Mouse (Mus musculus) gastrocnemius, adult 2 months (tissue): ENCODE measurements around the gene Chchd6. TPM values are rescaled to one million over a fixed set of nuclear protein-coding genes. Genes with fewer than 3 reads are reported as not detected.

Experiments used
- DNase-seq: peaks from one replicate; pipeline ENCODE4 v3.0.0; 2022
- H3K27ac ChIP-seq: fragments of 200-600 bp; 2 replicates; pipeline ENCODE4 v1.8.1; 2022; ENCODE audit warnings: mild to moderate bottlenecking
- H3K4me3 ChIP-seq: fragments of 200-600 bp; 2 replicates; pipeline ENCODE4 v1.8.1; 2022; ENCODE audit warnings: mild to moderate bottlenecking, moderate library complexity
- CTCF ChIP-seq: fragments of 200-600 bp; IDR thresholded peaks from 2 replicates; pipeline ENCODE4 v1.8.1; 2022; ENCODE audit warnings: antibody characterized with exemption, mild to moderate bottlenecking, moderate library complexity
- intact Hi-C: fragments of 180-260 bp; cut with DNase I; formaldehyde crosslinking; loops from one replicate; pipeline ENCODE4 v1.15.1; 2025
- long read RNA-seq, 2 experiments: library from polyadenylated mRNA; stranded (forward); transcript quantifications; one replicate each; pipeline ENCODE4 v2.0.0; 2021
- total RNA-seq, 2 experiments: library from RNA; stranded (reverse); gene quantifications; 2 replicates each; pipeline ENCODE4 v1.2.3; 2021

The Chchd6 gene
- total RNA-seq, result 1 to 10 TPM; 2.5 TPM
- long read RNA-seq, experiment 1, partial matches to known transcripts, result 0 of 3 reads
- long read RNA-seq, experiment 1, other reads (novel, unspliced or antisense), result 0 of 3 reads
- long read RNA-seq, experiment 2, transcript Chchd6-201 (8 exons, 1,121 nt), result major isoform, 7 of 7 reads
- long read RNA-seq, experiment 2, partial matches to known transcripts, result 0 of 7 reads
- long read RNA-seq, experiment 2, other reads (novel, unspliced or antisense), result 0 of 7 reads

DNA sequence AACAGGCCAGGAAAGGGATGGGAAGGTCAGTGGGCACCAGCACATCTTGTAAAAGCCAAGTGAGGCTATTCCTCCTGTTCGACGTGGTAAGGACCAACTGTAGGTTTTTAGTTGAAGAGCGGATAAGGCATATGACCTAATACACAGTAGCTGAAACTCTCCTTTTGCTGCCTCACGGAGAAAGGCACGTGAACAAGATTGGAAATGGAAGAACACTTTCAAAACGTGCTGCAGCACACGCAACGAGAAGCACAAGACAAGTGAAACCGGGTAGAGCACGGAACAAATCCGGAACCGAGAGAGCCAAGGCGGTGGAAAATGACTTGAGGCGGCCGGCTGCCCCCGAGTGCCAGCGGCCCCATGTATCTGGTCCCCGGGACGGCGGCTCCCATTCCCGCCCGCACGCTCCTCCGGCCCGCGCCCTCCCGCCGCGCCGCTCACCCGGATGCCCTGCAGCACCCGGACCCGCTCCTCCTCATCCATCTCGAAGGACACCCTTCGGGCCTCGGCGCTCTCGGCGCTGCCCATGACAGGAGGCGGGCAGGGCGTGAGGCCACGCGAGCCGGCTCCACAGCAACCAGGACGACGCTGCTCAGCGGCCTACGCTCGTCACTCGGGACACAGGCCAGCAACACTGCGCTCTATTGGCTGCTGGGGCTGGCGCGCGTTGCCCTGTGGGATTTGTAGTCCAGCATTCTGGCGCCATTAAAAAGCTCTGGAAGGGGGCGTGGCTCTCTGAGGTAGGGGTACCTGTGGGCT lies at the start of gene Chchd6:
Chchd6 (minus strand) TSS at position 635 of the 759 bp plus-strand sequence.
- peak; percentile 96 for DNase-seq
- H3K4me3 ChIP-seq, result peak within 1 kb of the TSS; percentile 82
- intact Hi-C loops, result loop anchor here (5.0 kb wide), 1 partner anchor 47 kb away; the partner anchor contains the start of gene Txnrd3
- peak within 1 kb of the TSS; percentile 72 for H3K27ac ChIP-seq
- TF ChIP-seq CTCF, result no peak

DNA sequence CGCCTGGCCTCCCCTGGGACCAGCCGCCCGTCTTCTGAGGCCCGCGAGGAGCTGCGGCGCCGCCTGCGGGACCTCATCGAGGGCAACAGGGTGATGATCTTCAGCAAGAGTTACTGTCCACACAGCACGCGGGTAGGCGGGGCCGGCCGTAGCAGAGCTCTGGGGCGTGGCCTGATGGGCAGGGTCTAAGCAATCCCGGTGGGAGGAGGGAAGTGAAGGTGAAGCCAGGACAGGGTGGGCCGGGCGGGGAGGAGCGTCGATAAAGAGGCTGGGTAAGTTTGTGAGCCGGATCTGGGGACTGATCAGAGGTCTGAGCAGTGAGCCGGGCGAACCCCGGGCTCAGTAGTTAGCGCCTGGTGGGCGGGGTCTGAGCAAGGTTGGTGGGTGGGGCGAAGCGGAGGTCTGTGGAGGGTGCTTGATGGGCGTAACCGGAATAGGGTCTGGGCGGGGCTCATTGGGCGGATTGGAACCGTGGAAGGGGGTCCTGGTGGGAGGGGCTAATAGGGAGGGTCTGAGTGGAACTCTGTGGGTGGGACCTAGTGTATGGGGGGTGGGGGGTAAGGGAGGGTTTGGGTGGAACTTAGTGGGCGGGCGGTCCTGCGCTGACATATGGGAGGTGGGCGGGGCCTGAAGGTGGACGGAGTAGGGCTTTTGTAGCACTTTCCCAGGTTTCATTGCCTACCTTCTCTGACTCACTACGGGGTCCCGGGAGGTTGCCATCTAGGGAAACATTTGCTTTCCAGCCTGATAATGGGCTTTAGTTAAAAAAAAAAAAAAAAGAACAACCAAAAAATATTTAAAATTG lies 49.0 kb upstream of the Chchd6 start:
- peak; percentile 94 for DNase-seq
- peak overlapping the region; percentile 94 for H3K27ac ChIP-seq
- TF ChIP-seq CTCF, result no peak
- intact Hi-C loops, result loop anchor here (5.0 kb wide), 1 partner anchor 47 kb away; the partner anchor contains the start of gene Chchd6
- H3K4me3 ChIP-seq, result peak overlapping the region; percentile 83

GRCm38 (mm10) chr6:89643798-89644270 lies 48.4 kb upstream of the Chchd6 start, which contains the start of gene Txnrd3:
Gene Txnrd3, plus strand, starts transcription at chr6:89643988.
- intact Hi-C loops, result loop anchor here (5.0 kb wide), 1 partner anchor 47 kb away; the partner anchor contains the start of gene Chchd6
- Histone ChIP-seq H3K4me3 (peak within 1 kb of the TSS; percentile 83), H3K27ac (peak within 1 kb of the TSS; percentile 94)
- DNase-seq, result peak; percentile 97
- peak; percentile 36; the same call in 1 of the 2 replicates for TF ChIP-seq CTCF

- Histone ChIP-seq H3K27ac (no peak overlapping the region), H3K4me3 (no peak overlapping the region)
- TF ChIP-seq CTCF, result peak; percentile 59
- DNase-seq, result peak; percentile 33
- intact Hi-C loops, result no loop called here
Observed at GRCm38 (mm10) chr6:89639025-89639424, 43.6 kb upstream of the Chchd6 start.

DNA sequence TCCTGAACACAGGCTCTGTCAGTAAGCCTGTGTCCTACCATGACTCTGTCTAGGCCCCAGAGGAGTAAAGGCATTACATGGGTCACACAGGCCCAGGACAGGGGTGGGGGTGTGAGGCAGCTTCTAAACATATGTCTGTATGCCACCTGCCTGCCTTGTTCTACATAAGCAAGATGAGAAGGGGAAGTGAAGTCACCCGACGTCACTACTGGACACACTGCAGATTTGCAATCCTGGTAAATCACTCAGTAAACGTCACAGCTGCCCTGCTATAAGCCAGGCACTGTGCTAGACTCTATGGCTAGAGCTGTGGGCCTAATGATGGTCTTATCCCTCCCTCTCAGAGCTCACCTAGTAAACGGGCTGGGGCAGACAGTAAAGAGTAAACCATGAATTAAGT lies 42.5 kb upstream of the Chchd6 start:
- intact Hi-C loops, result no loop called here
- Histone ChIP-seq H3K4me3 (no peak overlapping the region), H3K27ac (no peak overlapping the region)
- DNase-seq, result no peak
- no peak for TF ChIP-seq CTCF

- Histone ChIP-seq H3K4me3 (no peak overlapping the region), H3K27ac (peak overlapping the region; percentile 48)
- no peak for TF ChIP-seq CTCF
- DNase-seq, result peak; percentile 58
- intact Hi-C loops, result loop anchor here (5.0 kb wide), 2 partner anchors 82 to 272 kb away; partner anchors contain the start of gene Plxna1
Observed at GRCm38 (mm10) chr6:89634400-89634799, 38.9 kb upstream of the Chchd6 start.

- Histone ChIP-seq H3K4me3 (no peak overlapping the region), H3K27ac (no peak overlapping the region)
- intact Hi-C loops, result loop anchor here (2.0 to 5.0 kb wide), 3 partner anchors 81 to 702 kb away; partner anchors contain the start of gene Plxna1
- DNase-seq, result no peak
- TF ChIP-seq CTCF, result no peak
Observed at GRCm38 (mm10) chr6:89633115-89633514, 37.7 kb upstream of the Chchd6 start.

- intact Hi-C loops, result loop anchor here (2.0 to 5.0 kb wide), 3 partner anchors 80 to 701 kb away; partner anchors contain the start of gene Plxna1
- TF ChIP-seq CTCF, result peak; percentile 92
- Histone ChIP-seq H3K27ac (0 out of 2 replicates have a peak overlapping the region, but pooled peaks have one; percentile 29), H3K4me3 (peak overlapping the region; percentile 39)
- peak; percentile 81 for DNase-seq
Observed at GRCm38 (mm10) chr6:89631809-89632562, 36.5 kb upstream of the Chchd6 start.

GRCm38 (mm10) chr6:89628045-89628785 lies 32.8 kb upstream of the Chchd6 start:
- H3K27ac ChIP-seq, result no peak overlapping the region
- no peak overlapping the region for H3K4me3 ChIP-seq
- no peak for DNase-seq
- intact Hi-C loops, result no loop called here
- TF ChIP-seq CTCF, result no peak

DNA sequence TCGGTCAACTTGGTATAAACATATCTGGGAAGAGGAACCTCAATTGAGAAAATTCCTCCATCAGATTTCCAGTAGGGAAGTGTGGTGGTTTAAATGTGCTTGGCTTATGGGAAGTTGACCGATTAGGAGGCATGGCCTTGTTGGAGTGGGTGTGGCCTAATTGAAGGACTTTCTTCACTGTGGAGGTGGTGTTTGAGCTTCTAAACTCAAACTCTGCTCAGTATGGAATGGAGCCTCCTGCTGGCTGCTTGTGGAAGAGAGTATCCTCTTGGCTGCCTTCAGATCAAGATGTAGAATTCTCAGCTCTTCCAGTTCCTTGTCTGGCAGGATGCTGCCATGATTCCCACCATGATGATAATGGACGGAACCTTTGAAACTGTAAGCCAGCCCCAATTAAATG lies 27.2 kb upstream of the Chchd6 start:
- no peak for DNase-seq
- peak; percentile 14; the same call in 1 of the 2 replicates for TF ChIP-seq CTCF
- intact Hi-C loops, result no loop called here
- H3K27ac ChIP-seq, result no peak overlapping the region
- no peak overlapping the region for H3K4me3 ChIP-seq

DNA sequence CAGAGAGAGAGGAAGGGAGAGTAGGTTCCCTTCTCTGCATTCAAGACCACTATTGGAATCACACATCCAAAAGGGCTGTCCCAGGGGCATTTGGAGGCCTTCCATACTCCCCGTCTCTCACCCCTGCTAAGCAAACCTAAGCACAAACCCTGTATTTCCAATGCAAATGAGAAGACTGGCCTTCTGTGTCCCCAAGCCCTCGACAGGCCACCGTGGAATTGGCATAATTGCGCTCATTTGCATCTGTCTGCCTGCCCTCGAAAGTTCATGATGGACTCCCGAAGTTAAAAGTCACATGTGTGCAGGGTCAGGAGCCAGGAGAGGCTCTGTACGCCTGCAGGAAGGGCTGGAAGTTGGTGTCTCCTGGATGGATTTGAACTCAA lies 19.9 kb upstream of the Chchd6 start:
- intact Hi-C loops, result no loop called here
- no peak overlapping the region for H3K27ac ChIP-seq
- DNase-seq, result no peak
- no peak overlapping the region for H3K4me3 ChIP-seq
- TF ChIP-seq CTCF, result no peak
